Mouse (Mus musculus) CH12.LX (cell line): ENCODE results near the gene Ctdsp1. TPM values are rescaled to one million over a fixed set of nuclear protein-coding genes. Genes with fewer than 3 reads are reported as not detected.
A peak's percentile ranks its signal among the peaks of the same experiment; 100 is the strongest.

ENCODE experiments used
- DNase-seq: peaks from one replicate; pipeline ENCODE4 v3.0.0-alpha.2; 2013; ENCODE audit errors: extremely low read depth
- H3K27ac ChIP-seq: 2 replicates; pipeline ENCODE4 v1.5.1; 2012; ENCODE audit warnings: low read depth, mild to moderate bottlenecking, control low read depth, moderate library complexity; ENCODE audit not compliant: insufficient read depth
- H3K27me3 ChIP-seq: replicated peaks from 2 replicates; pipeline ENCODE3; 2012; ENCODE audit warnings: inconsistent platforms
- H3K36me3 ChIP-seq, 2 experiments: replicated peaks in 1 of 2; 2 replicates each; pipeline versions ENCODE3 to v1.6.1; 2012; ENCODE audit warnings: inconsistent platforms in 1 of 2, low read length in 1 of 2, mild to moderate bottlenecking in 1 of 2, mixed read lengths in 1 of 2, moderate library complexity in 1 of 2; ENCODE audit not compliant: control insufficient read depth in 1 of 2, insufficient read depth in 1 of 2
- H3K4me1 ChIP-seq, 2 experiments: 2 replicates each; pipeline ENCODE4 v1.6.1; 2012; ENCODE audit warnings: inconsistent platforms in 1 of 2, moderate library complexity in 1 of 2; ENCODE audit not compliant: insufficient read depth in 2 of 2, control insufficient read depth in 1 of 2
- H3K4me2 ChIP-seq: 2 replicates; pipeline ENCODE4 v1.6.1; 2012; ENCODE audit warnings: low read depth, mild to moderate bottlenecking, control low read depth; ENCODE audit not compliant: poor library complexity, insufficient read depth, severe bottlenecking
- H3K4me3 ChIP-seq, 3 experiments: fragments of 150-350 bp in 1 of 3; sonication (generic) in 1 of 3; replicated peaks in 1 of 3; 2 replicates each; pipeline versions ENCODE3 to v1.5.1; 2011 to 2012; ENCODE audit warnings: low read depth in 2 of 3, low read length in 2 of 3, mild to moderate bottlenecking in 2 of 3, moderate library complexity in 2 of 3, control low read depth in 1 of 3, improper control_type of control experiment in 1 of 3, inconsistent platforms in 1 of 3, mixed read lengths in 1 of 3; ENCODE audit not compliant: poor library complexity in 1 of 3
- H3K79me2 ChIP-seq: replicated peaks from 2 replicates; pipeline ENCODE4 v1.6.1; 2012; ENCODE audit warnings: mild to moderate bottlenecking, moderate library complexity; ENCODE audit not compliant: control insufficient read depth, poor library complexity, insufficient read depth, severe bottlenecking; ENCODE audit errors: extremely low read depth
- H3K9ac ChIP-seq: 2 replicates; pipeline ENCODE4 v1.6.1; 2012; ENCODE audit warnings: low read depth, mild to moderate bottlenecking, control low read depth, moderate library complexity; ENCODE audit not compliant: insufficient read depth
- H3K9me3 ChIP-seq: replicated peaks from 2 replicates; pipeline ENCODE3; 2012; ENCODE audit warnings: low read length, inconsistent platforms, mixed read lengths
- CHD2 ChIP-seq: IDR thresholded peaks from 2 replicates; pipeline ENCODE4 v1.6.1; 2011; ENCODE audit warnings: low read length, improper control_type of control experiment
- CTCF ChIP-seq, 2 experiments: IDR thresholded peaks in 1 of 2; conservative IDR thresholded peaks in 1 of 2; 2 replicates each; pipeline ENCODE4 v1.5.1; 2011 to 2012; ENCODE audit warnings: low read depth in 2 of 2, low read length in 2 of 2, improper control_type of control experiment in 1 of 2, inconsistent platforms in 1 of 2, mild to moderate bottlenecking in 1 of 2, moderate library complexity in 1 of 2
- E2F4 ChIP-seq: IDR thresholded peaks from 2 replicates; pipeline ENCODE4 v1.6.1; 2011; ENCODE audit warnings: low read depth, low read length, improper control_type of control experiment; ENCODE audit not compliant: insufficient replicate concordance
- EP300 ChIP-seq: IDR thresholded peaks from 2 replicates; pipeline ENCODE4 v1.6.1; 2011; ENCODE audit warnings: low read length, improper control_type of control experiment
- ETS1 ChIP-seq: conservative IDR thresholded peaks from 2 replicates; pipeline ENCODE4 v1.6.1; 2012; ENCODE audit warnings: low read depth, mild to moderate bottlenecking, inconsistent platforms, low read length, improper control_type of control experiment, moderate library complexity
- GABPA ChIP-seq: IDR thresholded peaks from 2 replicates; pipeline ENCODE4 v1.6.1; 2012; ENCODE audit warnings: low read depth, low read length, improper control_type of control experiment, inconsistent platforms; ENCODE audit not compliant: insufficient replicate concordance
- IRF4 ChIP-seq: IDR thresholded peaks from 2 replicates; pipeline ENCODE4 v1.6.1; 2014; ENCODE audit warnings: low read depth, mild to moderate bottlenecking, inconsistent platforms, low read length, improper control_type of control experiment
- JUN ChIP-seq: IDR thresholded peaks from 2 replicates; pipeline ENCODE4 v1.6.1; 2011; ENCODE audit warnings: low read depth, mild to moderate bottlenecking, low read length, improper control_type of control experiment, moderate library complexity; ENCODE audit not compliant: insufficient read depth
- JUND ChIP-seq: conservative IDR thresholded peaks from 2 replicates; pipeline ENCODE4 v1.6.1; 2011; ENCODE audit warnings: low read depth, low read length, improper control_type of control experiment
- MAFK ChIP-seq: IDR thresholded peaks from 2 replicates; pipeline ENCODE4 v1.6.1; 2011; ENCODE audit warnings: low read length, improper control_type of control experiment; ENCODE audit not compliant: insufficient replicate concordance
- MAX ChIP-seq: IDR thresholded peaks from 2 replicates; pipeline ENCODE4 v1.6.1; 2011; ENCODE audit warnings: low read length, improper control_type of control experiment
- MAZ ChIP-seq: IDR thresholded peaks from 2 replicates; pipeline ENCODE4 v1.6.1; 2012; ENCODE audit warnings: low read depth, mild to moderate bottlenecking, inconsistent platforms, low read length, improper control_type of control experiment, moderate library complexity
- MEF2A ChIP-seq: IDR thresholded peaks from 2 replicates; pipeline ENCODE4 v1.6.1; 2014; ENCODE audit warnings: low read depth, mild to moderate bottlenecking, inconsistent platforms, low read length, improper control_type of control experiment, borderline replicate concordance
- NELFE ChIP-seq: IDR thresholded peaks from 2 replicates; pipeline ENCODE4 v1.6.1; 2011; ENCODE audit warnings: low read depth, low read length, improper control_type of control experiment
- NRF1 ChIP-seq: IDR thresholded peaks from 2 replicates; pipeline ENCODE4 v1.6.1; 2014; ENCODE audit warnings: low read depth, mild to moderate bottlenecking, inconsistent platforms, low read length, improper control_type of control experiment, moderate library complexity
- PAX5 ChIP-seq: IDR thresholded peaks from 2 replicates; pipeline ENCODE4 v1.6.1; 2012; ENCODE audit warnings: low read length, inconsistent platforms, mixed read lengths
- POLR2A ChIP-seq: IDR thresholded peaks from 2 replicates; pipeline ENCODE4 v1.6.1; 2011; ENCODE audit warnings: low read depth, mild to moderate bottlenecking, improper control_type of control experiment, low read length
- POLR2AphosphoS2 ChIP-seq: IDR thresholded peaks from 2 replicates; pipeline ENCODE4 v1.6.1; 2011; ENCODE audit warnings: low read depth, low read length, improper control_type of control experiment
- RCOR1 ChIP-seq: conservative IDR thresholded peaks from 2 replicates; pipeline ENCODE4 v1.6.1; 2012; ENCODE audit warnings: low read depth, mild to moderate bottlenecking, inconsistent platforms, low read length, improper control_type of control experiment
- SIN3A ChIP-seq: IDR thresholded peaks from 2 replicates; pipeline ENCODE4 v1.6.1; 2012; ENCODE audit warnings: low read length, improper control_type of control experiment, inconsistent platforms
- SMC3 ChIP-seq: IDR thresholded peaks from 2 replicates; pipeline ENCODE4 v1.6.1; 2011; ENCODE audit warnings: low read depth, low read length, improper control_type of control experiment
- TCF12 ChIP-seq: IDR thresholded peaks from 2 replicates; pipeline ENCODE4 v1.6.1; 2014; ENCODE audit warnings: low read depth, mild to moderate bottlenecking, inconsistent platforms, low read length, improper control_type of control experiment
- UBTF ChIP-seq: IDR thresholded peaks from 2 replicates; pipeline ENCODE4 v1.6.1; 2012; ENCODE audit warnings: low read depth, mild to moderate bottlenecking, inconsistent platforms, low read length, improper control_type of control experiment, moderate library complexity
- USF1 ChIP-seq: IDR thresholded peaks from 2 replicates; pipeline ENCODE4 v1.6.1; 2014; ENCODE audit warnings: low read depth, mild to moderate bottlenecking, inconsistent platforms, low read length, improper control_type of control experiment
- USF2 ChIP-seq: conservative IDR thresholded peaks from 2 replicates; pipeline ENCODE4 v1.6.1; 2011; ENCODE audit warnings: low read depth, low read length, improper control_type of control experiment
- ZC3H11A ChIP-seq: IDR thresholded peaks from 2 replicates; pipeline ENCODE4 v1.6.1; 2012; ENCODE audit warnings: low read depth, mild to moderate bottlenecking, inconsistent platforms, low read length, improper control_type of control experiment
- ZKSCAN1 ChIP-seq: IDR thresholded peaks from 2 replicates; pipeline ENCODE4 v1.6.1; 2012; ENCODE audit warnings: low read depth, inconsistent platforms, low read length, improper control_type of control experiment, borderline replicate concordance
- ZMIZ1 ChIP-seq: IDR thresholded peaks from 2 replicates; pipeline ENCODE4 v1.6.1; 2012; ENCODE audit warnings: low read depth, mild to moderate bottlenecking, inconsistent platforms, low read length, improper control_type of control experiment
- ZNF384 ChIP-seq: IDR thresholded peaks from 2 replicates; pipeline ENCODE4 v1.6.1; 2012; ENCODE audit warnings: low read depth, low read length, improper control_type of control experiment, inconsistent platforms
- dilution Hi-C: fragments of 300-500 bp; cut with MboI; formaldehyde crosslinking; loops from 2 replicates; pipeline ENCODE4 v1.14.3; 2020; ENCODE audit warnings: low sequenced_read_pairs; ENCODE audit not compliant: extremely low pct_unique_long_range_greater_than_20kb, extremely low pct_ligation_motif_present
- in situ Hi-C: fragments of 300-500 bp; cut with MboI; formaldehyde crosslinking; loops from 3 replicates; pipeline ENCODE4 v1.14.3; 2019; ENCODE audit warnings: low sequenced_read_pairs, low pct_ligation_motif_present, low pct_unique_long_range_greater_than_20kb, mixed read lengths
- polyA plus RNA-seq: library from polyadenylated mRNA; unstranded; fragments of >175 nt; gene quantifications from 2 replicates; pipeline ENCODE4 v1.2.1, GENCODE M21; 2012; ENCODE audit warnings: low read depth; ENCODE audit not compliant: insufficient read length
- total RNA-seq, 2 experiments: library from RNA; depleted of rRNA; stranded (reverse); fragments of 300-350 nt in 1 of 2; fragments of >200 nt in 1 of 2; gene quantifications; 2 replicates each; pipeline ENCODE4 v1.2.3; 2012 to 2014

The Ctdsp1 gene
- total and polyA plus RNA-seq, 3 experiments: 14.4 to 65.8 (median 23.4) TPM

- H3K4me2 ChIP-seq: peak overlapping the region; percentile 6; the same call in 1 of the 2 replicates
- H3K9me3 ChIP-seq: no peaks in the 10 kb centered on the region
- peak; percentile 59 for TF ChIP-seq JUN
- peak; percentile 95 for TF ChIP-seq EP300
- peak; percentile 71 for TF ChIP-seq ZNF384
- peak; percentile 62 for TF ChIP-seq JUND
- no peak for TF ChIP-seq E2F4
- TF ChIP-seq MAFK: peak; percentile 39; the same call in 1 of the 2 replicates
- TF ChIP-seq MAX: 0 out of 2 replicates have a peak, but pooled peaks have one; percentile 5
- no peak for TF ChIP-seq RCOR1
- no peak for TF ChIP-seq USF2
- TF ChIP-seq, all 38 proteins: peak for 6
- Histone ChIP-seq H3K27ac (peak overlapping the region; percentile 87), H3K27me3 (no peaks in the 10 kb centered on the region), H3K4me3 (peak overlapping the region in 2 of 3 experiments; percentile 55 to 57), H3K79me2 (no peaks in the 10 kb centered on the region), H3K4me1 (peaks cover 31 to 79% of the 10 kb centered on the region in 2 experiments), H3K9ac (peak overlapping the region; percentile 26; the same call in 1 of the 2 replicates), H3K36me3 (peaks cover 0 to 23% of the 10 kb centered on the region in 2 experiments)
- no peak for DNase-seq
- in situ Hi-C loops (no loop called here), dilution Hi-C loops (no loop called here)
These were observed 5.0 kb upstream of the Ctdsp1 start for GRCm38 (mm10) chr1:74386363-74386713.

DNA sequence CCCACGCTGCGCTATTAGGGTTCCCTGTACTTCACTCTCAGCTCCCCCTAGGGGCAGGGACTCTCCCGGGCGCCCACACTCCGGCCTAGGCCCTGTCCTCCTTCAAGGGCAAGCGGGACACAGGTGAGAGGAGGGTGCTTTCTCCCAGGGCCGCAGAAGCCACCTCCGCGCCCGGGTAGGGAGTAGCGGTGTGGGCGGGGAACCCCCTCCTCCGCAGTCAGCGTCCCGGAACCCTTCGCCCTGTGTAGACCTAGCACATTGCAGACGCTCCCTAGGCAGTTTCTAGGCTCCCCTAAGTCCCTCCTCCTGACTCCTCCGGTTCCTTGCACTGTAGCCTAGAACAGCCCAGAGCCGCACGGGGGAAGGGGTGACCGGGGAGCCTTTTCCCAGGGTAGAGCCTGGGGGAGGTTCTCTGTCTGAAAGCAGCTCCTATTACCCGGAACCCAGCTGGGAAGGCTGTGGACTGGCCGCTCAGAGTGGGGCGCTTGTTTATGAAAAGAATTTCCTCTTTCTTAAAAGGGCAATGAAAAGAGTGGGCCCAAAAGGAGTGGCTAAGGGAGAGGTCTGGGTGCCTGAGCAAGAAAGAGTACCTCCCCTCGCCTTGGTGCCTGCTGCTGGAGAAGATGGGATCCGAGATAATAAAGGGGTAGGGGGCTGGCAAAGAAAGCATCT lies 4.5 kb upstream of the Ctdsp1 start:
- H3K27ac ChIP-seq: peak overlapping the region; percentile 87
- H3K79me2 ChIP-seq: no peaks in the 10 kb centered on the region; the same call in 1 of the 2 replicates
- peaks cover 0 to 23% of the 10 kb centered on the region in 2 experiments for H3K36me3 ChIP-seq
- H3K4me3 ChIP-seq: peak overlapping the region; percentile 53 to 57 (median 55)
- H3K27me3 ChIP-seq: no peaks in the 10 kb centered on the region
- H3K9me3 ChIP-seq: no peaks in the 10 kb centered on the region
- H3K4me2 ChIP-seq: peak overlapping the region; percentile 69
- in situ Hi-C loops (no loop called here), dilution Hi-C loops (no loop called here)
- H3K4me1 ChIP-seq: peaks cover 31 to 74% of the 10 kb centered on the region in 2 experiments
- H3K9ac ChIP-seq: peak overlapping the region; percentile 77
- DNase-seq: peak; percentile 97
- peak; percentile 7; the same call in 1 of the 2 replicates for TF ChIP-seq JUND
- TF ChIP-seq MAFK: peak; percentile 22; the same call in 1 of the 2 replicates
- TF ChIP-seq POLR2AphosphoS2: no peak
- TF ChIP-seq RCOR1: peak; percentile 96
- peak; percentile 85 for TF ChIP-seq IRF4
- TF ChIP-seq USF2: no peak
- TF ChIP-seq GABPA: no peak; the same call in 1 of the 2 replicates
- TF ChIP-seq ZKSCAN1: no peak
- peak; percentile 53; the same call in 1 of the 2 replicates for TF ChIP-seq NELFE
- 0 out of 2 replicates have a peak, but pooled peaks have one; percentile 17 for TF ChIP-seq ZMIZ1
- TF ChIP-seq JUN: no peak
- peak; percentile 83 for TF ChIP-seq TCF12
- TF ChIP-seq CHD2: peak; percentile 19; the same call in 1 of the 2 replicates
- TF ChIP-seq MEF2A: peak; percentile 75
- TF ChIP-seq ZNF384: no peak; the same call in 1 of the 2 replicates
- peak; percentile 97 for TF ChIP-seq MAZ
- TF ChIP-seq CTCF (conservative IDR thresholded peaks at IDR 0.05 in 1 of 2, IDR thresholded peaks at IDR 0.05 in 1 of 2; ENCODE audit: low read depth in 2 of 2, low read length in 2 of 2): peak in 1 of 2 experiments; percentile 82; a peak in 2 of 4 replicates
- TF ChIP-seq SMC3: peak; percentile 80
- TF ChIP-seq EP300: peak; percentile 7; the same call in 1 of the 2 replicates
- peak; percentile 92 for TF ChIP-seq UBTF
- TF ChIP-seq ZC3H11A: no peak
- TF ChIP-seq E2F4: no peak
- TF ChIP-seq ETS1: peak; percentile 75
- peak; percentile 70 for TF ChIP-seq POLR2A
- TF ChIP-seq USF1: no peak
- TF ChIP-seq MAX: 0 out of 2 replicates have a peak, but pooled peaks have one; percentile 52
- no peak for TF ChIP-seq NRF1
- no peak for TF ChIP-seq PAX5
- peak; percentile 99 for TF ChIP-seq SIN3A
